Mouse (Mus musculus) liver, embryonic 14.5 days (tissue): ENCODE data around the gene Acaa1b.

Source experiments
- CTCF ChIP-seq: IDR thresholded peaks from 2 replicates; pipeline ENCODE4 v1.5.1; 2016; ENCODE audit warnings: antibody characterized with exemption, low read depth, control low read depth
- EP300 ChIP-seq: IDR thresholded peaks from 2 replicates; pipeline ENCODE4 v1.6.1; 2016; ENCODE audit warnings: antibody characterized with exemption, low read depth

DNA sequence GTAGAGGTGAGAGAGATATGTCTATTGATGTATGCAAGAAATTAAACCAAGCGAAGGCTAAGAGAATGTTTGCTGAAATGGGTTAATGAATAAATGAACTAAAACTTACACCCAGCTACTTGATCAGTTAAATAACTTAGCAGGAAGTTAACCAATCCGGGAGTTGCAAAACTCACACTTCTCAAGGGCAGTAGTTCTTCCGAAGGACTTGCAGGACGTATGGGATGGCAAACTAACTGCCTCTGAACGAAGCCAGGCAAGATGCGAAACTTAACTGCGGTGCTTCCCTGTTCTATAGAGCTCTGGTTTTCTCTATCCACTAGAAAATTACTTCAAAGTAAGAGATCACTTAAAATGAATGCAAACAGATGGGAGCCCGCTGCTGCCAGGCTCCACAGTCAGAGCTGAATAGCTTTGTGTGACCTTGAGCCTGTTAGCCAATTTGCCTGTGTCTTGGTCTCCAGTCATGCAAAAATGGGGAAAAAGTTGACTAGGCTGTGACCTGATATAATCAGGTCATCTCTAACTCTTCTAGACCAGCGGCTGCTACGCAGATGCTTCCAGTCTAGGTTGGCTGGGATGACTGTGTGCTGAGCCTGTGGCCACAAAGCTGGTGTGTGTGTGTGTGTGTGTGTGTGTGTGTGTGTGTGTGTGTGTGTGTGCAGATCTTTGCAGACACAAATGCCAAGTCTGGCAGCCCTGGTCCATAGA lies 42.4 kb upstream of the Acaa1b start:
- TF ChIP-seq CTCF (no peak), EP300 (no peak)
